Mouse (Mus musculus) heart, embryonic 12.5 days (tissue): ENCODE results near the gene Chtop. TPM values are rescaled to one million over a fixed set of nuclear protein-coding genes. Genes with fewer than 3 reads are reported as not detected.

ENCODE experiments used
- ATAC-seq: fragments of 200-750 bp; cut with Nextera tagmentation; 2 replicates; pipeline ENCODE4 v1.8.0; 2017; ENCODE audit warnings: moderate TSS enrichment, moderate library complexity; ENCODE audit not compliant: insufficient number of reproducible peaks, low FRiP score
- H3K27ac ChIP-seq: fragments of 300-500 bp; sonication (generic); 2 replicates; pipeline ENCODE4 v1.5.1; 2016; ENCODE audit warnings: mild to moderate bottlenecking, moderate library complexity; ENCODE audit not compliant: poor library complexity, severe bottlenecking
- H3K27me3 ChIP-seq: fragments of 300-500 bp; sonication (generic); replicated peaks from 2 replicates; pipeline ENCODE4 v1.6.1; 2016; ENCODE audit warnings: mild to moderate bottlenecking, moderate library complexity
- H3K36me3 ChIP-seq: fragments of 300-500 bp; sonication (generic); 2 replicates; pipeline ENCODE4 v1.6.1; 2016; ENCODE audit warnings: mild to moderate bottlenecking, moderate library complexity
- H3K4me1 ChIP-seq: fragments of 300-500 bp; sonication (generic); replicated peaks from 2 replicates; pipeline ENCODE4 v1.6.1; 2016; ENCODE audit warnings: mild to moderate bottlenecking
- H3K4me2 ChIP-seq: fragments of 300-500 bp; sonication (generic); 2 replicates; pipeline ENCODE4 v1.6.1; 2016; ENCODE audit warnings: mild to moderate bottlenecking, moderate library complexity
- H3K4me3 ChIP-seq: fragments of 300-500 bp; sonication (generic); 2 replicates; pipeline ENCODE4 v1.5.1; 2016; ENCODE audit warnings: mild to moderate bottlenecking
- H3K9ac ChIP-seq: fragments of 300-500 bp; sonication (generic); 2 replicates; pipeline ENCODE4 v1.6.1; 2016; ENCODE audit warnings: mild to moderate bottlenecking, moderate library complexity
- H3K9me3 ChIP-seq: fragments of 300-500 bp; sonication (generic); replicated peaks from 2 replicates; pipeline ENCODE4 v1.6.1; 2016; ENCODE audit warnings: mild to moderate bottlenecking, moderate library complexity
- WGBS: fragments of 180-500 bp; shearing (Covaris S2); methylation state at CpG from one replicate; pipeline ENCODE4 v1.1.7; 2016; 5-methylcytosine and 5-hydroxymethylcytosine counted together
- polyA plus RNA-seq: library from polyadenylated mRNA; unstranded; fragments of >200 nt; fragmentation: Nextera tagmentation; extraction: Ambion mirVana; gene quantifications from 2 replicates; pipeline ENCODE4 v1.2.1, GENCODE M21; 2016

Chtop gene
- polyA plus RNA-seq, 1 experiment from 2014 or later = 113 TPM

DNA sequence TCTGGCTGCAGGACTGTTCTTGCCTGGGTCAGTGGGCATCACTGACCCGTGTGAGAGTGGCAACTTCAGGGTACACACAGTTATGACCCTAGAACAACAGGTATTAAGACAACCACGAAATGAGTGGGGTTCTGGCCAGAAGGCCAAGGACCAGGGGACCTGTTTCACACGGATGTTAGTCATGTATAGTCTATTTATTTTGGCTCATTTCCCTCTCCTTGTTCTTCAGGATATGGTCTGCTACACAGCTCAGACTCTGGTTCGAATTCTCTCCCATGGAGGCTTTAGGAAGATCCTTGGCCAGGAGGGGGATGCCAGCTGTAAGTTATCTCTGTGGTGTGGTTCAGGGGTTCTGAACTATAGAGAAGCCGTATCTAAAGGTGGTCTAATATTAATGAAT, 22.3 kb downstream of the Chtop start:
- Histone ChIP-seq H3K4me3 (no peak overlapping the region), H3K4me1 (peaks cover 10% of the 10 kb centered on the region), H3K9ac (no peak overlapping the region), H3K36me3 (peaks cover 72% of the 10 kb centered on the region), H3K4me2 (no peak overlapping the region), H3K27ac (no peak overlapping the region), H3K27me3 (no peaks in the 10 kb centered on the region), H3K9me3 (no peaks in the 10 kb centered on the region)
- WGBS = 78% methylated on average over 5 of the region's 5 CpGs
- ATAC-seq = no peak

DNA sequence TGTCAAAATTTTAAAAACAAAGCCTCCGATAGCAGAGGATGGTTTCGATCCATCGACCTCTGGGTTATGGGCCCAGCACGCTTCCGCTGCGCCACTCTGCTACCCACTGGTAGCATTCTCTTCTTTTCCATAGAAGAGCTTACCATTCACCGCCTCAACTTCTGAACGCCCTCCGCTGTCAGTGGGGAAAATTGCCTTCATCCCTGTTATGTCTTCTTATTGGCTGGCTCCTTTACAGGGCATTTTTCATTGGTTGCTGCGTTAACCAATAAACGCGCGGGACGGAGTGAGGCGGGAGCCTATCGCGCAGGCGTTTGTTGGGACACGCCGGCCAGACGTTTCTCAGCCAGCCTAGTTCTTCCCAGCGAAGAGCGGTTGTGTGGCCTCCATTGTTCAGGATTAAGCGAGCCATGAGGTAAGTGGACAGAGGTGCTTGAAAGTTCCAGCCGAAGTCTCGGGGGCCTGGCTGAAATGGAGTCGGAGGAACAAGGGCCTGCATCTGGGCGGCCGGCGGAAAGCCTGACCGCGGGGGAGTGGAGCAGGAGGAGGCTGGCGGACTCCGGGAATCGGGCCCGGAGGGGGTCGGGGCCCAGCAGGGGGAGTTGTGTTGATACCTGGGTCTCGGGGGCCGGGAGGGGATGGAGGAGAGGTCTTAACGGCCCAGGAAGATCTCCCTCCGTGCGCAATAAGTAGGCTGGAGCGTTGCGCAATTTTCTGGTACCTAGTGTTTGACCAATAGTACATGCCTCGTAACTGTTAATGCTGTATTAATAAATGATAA, 33.3 kb downstream of the Chtop start, which contains the start of gene Ilf2:
Gene Ilf2, plus strand, starts transcription at position 296 of the 781 bp plus-strand sequence.
- H3K27ac ChIP-seq = peak within 1 kb of the TSS; percentile 94
- H3K9ac ChIP-seq = peak within 1 kb of the TSS; percentile 93
- WGBS = under 1% methylated on average over 45 of the region's 45 CpGs
- H3K4me2 ChIP-seq = peak within 1 kb of the TSS; percentile 76
- H3K36me3 ChIP-seq = peaks cover 31% of the 10 kb centered on the region
- peaks cover 7% of the 10 kb centered on the region; the same call in 1 of the 2 replicates for H3K4me1 ChIP-seq
- peak; percentile 98 for ATAC-seq
- no peaks in the 10 kb centered on the region for H3K9me3 ChIP-seq
- no peaks in the 10 kb centered on the region for H3K27me3 ChIP-seq
- peak within 1 kb of the TSS; percentile 83 for H3K4me3 ChIP-seq

DNA sequence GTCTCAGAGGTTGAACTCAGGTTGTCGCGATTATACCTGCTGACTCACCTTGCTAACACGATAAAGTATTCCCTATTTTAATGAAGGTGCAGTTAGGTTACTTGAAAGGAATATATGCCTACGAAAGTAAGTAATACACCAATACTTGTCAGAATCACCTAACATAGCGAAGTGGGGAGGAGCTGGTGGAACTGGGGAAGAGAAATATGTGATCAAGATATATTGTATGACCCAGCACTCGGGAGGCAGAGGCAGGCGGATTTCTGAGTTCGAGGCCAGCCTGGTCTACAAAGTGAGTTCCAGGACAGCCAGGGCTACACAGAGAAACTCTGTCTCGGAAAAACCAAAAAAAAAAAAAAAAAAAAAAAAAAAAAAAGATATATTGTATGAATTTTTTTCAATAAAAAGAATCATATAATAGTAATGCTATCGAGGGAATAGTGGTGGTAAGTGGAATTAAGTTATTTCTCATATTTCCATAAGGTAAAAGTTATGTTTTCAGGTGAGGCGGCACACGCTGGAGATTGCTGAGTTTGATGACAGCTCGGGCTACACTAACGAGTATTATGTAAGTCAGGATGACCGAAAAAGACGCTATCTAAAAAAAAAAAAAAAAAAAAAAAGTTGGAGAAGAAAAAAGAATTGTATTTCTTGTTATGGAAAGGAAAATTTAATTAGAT, 34.0 kb downstream of the Chtop start:
- WGBS = 39% methylated on average over 16 of the region's 16 CpGs
- peak overlapping the region; percentile 43; the same call in 1 of the 2 replicates for H3K4me2 ChIP-seq
- H3K27ac ChIP-seq = no peak overlapping the region
- H3K9me3 ChIP-seq = no peaks in the 10 kb centered on the region
- ATAC-seq = peak; percentile 20
- peaks cover 7% of the 10 kb centered on the region; the same call in 1 of the 2 replicates for H3K4me1 ChIP-seq
- peaks cover 24% of the 10 kb centered on the region for H3K36me3 ChIP-seq
- H3K9ac ChIP-seq = no peak overlapping the region
- no peaks in the 10 kb centered on the region for H3K27me3 ChIP-seq
- peak overlapping the region; percentile 32 for H3K4me3 ChIP-seq

DNA sequence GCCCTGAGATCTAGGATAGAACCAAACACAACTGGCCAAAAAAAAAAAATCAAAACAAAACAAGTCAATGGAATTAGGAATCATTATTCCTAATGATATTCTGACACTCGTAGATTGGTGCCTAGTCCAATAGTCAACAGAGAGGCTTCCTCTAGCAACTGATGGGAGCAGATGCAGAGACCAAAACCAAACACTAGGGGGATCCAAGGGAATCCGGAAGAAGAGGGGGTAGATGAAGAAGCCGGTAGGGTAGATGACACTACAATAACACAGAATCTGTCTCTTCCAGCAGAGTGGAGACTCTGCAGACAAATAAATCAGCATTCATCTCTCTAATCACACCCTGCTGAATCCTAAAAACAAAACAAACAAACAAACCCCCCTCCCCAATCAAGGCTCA, 37.1 kb downstream of the Chtop start:
- H3K27me3 ChIP-seq = peaks cover 10% of the 10 kb centered on the region
- WGBS = 33% methylated on average over 3 of the region's 3 CpGs
- ATAC-seq = no peak
- no peak overlapping the region for H3K4me3 ChIP-seq
- peaks cover 5% of the 10 kb centered on the region; the same call in 1 of the 2 replicates for H3K4me1 ChIP-seq
- no peaks in the 10 kb centered on the region for H3K9me3 ChIP-seq
- H3K9ac ChIP-seq = no peak overlapping the region
- no peaks in the 10 kb centered on the region for H3K36me3 ChIP-seq
- no peak overlapping the region for H3K27ac ChIP-seq
- no peak overlapping the region for H3K4me2 ChIP-seq

DNA sequence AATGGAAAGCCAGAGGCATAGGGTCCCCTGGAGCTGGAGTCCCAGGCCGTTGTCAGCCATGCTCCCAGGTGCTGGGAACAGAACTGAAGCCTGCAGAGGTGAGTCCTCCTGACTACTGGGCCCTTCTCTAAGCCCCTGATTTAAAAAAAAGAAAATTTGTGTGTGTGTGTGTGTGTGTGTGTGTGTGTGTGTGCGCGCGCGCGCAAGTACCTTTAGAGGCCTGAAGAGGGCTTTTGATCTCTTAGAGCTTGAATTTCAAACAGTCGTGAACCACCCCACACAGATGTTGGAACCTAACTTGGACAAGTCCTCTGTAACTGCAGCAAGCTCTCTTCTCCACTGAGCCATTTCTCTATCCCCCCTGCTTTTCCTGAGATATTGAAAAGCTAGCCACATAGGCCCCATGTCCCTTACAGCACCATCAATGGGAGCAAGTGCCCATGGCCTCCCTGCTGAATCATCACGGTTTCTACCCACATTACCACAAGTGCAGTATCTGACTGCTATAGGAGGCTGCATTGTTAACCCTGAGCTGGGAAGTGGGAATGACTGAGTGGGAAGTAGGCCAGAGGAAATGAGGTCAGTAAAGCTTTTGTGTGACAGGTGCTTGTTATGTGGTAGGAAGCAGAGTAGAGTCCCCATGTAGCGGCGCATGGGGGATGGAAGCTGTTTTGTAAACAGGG, 41.5 kb downstream of the Chtop start:
- no peaks in the 10 kb centered on the region for H3K9me3 ChIP-seq
- H3K4me1 ChIP-seq = peaks cover 17% of the 10 kb centered on the region
- no peak overlapping the region for H3K27ac ChIP-seq
- ATAC-seq = no peak
- no peaks in the 10 kb centered on the region for H3K36me3 ChIP-seq
- no peak overlapping the region for H3K9ac ChIP-seq
- peaks cover 37% of the 10 kb centered on the region for H3K27me3 ChIP-seq
- no peak overlapping the region for H3K4me3 ChIP-seq
- H3K4me2 ChIP-seq = no peak overlapping the region
- WGBS = 88% methylated on average over 10 of the region's 10 CpGs

DNA sequence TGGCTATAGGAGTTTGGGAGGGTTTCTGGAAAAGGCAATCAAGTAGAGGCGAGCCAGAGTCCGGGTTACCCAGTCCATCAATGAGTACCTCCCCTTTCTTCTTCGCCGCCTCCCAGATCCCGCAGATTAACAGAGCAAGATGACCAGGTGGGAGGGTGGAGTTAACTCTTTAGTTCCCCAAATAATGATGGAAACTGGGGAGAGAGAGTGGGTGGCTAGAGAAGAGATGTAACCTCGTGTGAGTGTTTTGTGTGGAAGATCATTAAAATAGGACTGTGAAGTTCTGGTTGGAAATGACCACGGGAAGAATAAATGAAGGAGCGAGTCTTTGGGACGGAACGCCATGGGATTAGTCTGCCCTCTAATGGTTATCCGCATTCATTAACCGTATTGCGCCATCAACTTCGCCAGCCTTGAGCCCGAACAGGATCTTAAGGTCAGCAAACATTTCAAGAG, 43.0 kb downstream of the Chtop start:
- H3K9ac ChIP-seq = peak overlapping the region; percentile 73
- peak overlapping the region; percentile 50 for H3K4me3 ChIP-seq
- H3K9me3 ChIP-seq = no peaks in the 10 kb centered on the region
- H3K4me2 ChIP-seq = peak overlapping the region; percentile 95
- ATAC-seq = peak; percentile 20; the same call in 1 of the 2 replicates
- peaks cover 39% of the 10 kb centered on the region for H3K27me3 ChIP-seq
- H3K36me3 ChIP-seq = no peaks in the 10 kb centered on the region
- H3K4me1 ChIP-seq = peaks cover 23% of the 10 kb centered on the region
- H3K27ac ChIP-seq = no peak overlapping the region
- WGBS = 1% methylated on average over 15 of the region's 15 CpGs

DNA sequence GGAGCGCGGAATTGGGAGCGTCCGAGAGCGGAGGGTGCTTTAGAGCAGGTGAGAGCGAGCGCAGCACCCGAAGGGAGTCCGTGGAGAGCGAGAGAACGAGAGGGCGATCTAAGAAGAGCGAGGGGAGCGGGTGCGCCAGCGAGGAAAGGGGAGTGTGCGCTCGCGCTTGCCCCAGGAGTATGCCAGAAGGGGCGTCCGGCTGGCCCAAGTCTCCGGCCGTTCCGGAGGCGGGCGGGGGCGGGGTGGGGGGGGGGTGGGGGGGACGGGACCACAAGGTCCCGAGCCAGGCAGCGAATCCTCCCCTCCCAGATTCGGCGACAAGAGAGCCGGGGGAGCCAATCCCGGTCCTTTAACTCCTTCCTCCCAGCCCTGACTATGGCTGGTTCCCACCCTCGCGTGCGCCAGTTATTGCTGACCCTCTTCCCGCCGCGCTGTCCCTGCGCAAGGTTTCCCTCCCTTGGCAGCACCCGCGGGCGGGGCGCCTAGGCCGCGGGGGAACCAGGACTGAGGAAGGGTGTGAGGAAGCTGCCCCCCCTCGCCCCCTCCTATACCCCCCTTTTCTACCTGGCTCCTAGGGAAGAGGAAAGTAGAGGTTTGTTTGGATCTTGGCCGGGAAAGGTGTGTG, 43.5 kb downstream of the Chtop start, which contains the start of gene Npr1:
Gene Npr1, minus strand, starts transcription at position 181 of the 625 bp plus-strand sequence.
- Histone ChIP-seq H3K4me1 (peaks cover 23% of the 10 kb centered on the region), H3K4me2 (peak within 1 kb of the TSS; percentile 95), H3K4me3 (peak within 1 kb of the TSS; percentile 50), H3K27me3 (peaks cover 44% of the 10 kb centered on the region), H3K36me3 (no peaks in the 10 kb centered on the region), H3K9ac (peak within 1 kb of the TSS; percentile 73), H3K9me3 (no peaks in the 10 kb centered on the region), H3K27ac (no peak within 1 kb of the TSS; the same call in 1 of the 2 replicates)
- peak; percentile 57 for ATAC-seq
- WGBS = under 1% methylated on average over 29 of the region's 49 CpGs

DNA sequence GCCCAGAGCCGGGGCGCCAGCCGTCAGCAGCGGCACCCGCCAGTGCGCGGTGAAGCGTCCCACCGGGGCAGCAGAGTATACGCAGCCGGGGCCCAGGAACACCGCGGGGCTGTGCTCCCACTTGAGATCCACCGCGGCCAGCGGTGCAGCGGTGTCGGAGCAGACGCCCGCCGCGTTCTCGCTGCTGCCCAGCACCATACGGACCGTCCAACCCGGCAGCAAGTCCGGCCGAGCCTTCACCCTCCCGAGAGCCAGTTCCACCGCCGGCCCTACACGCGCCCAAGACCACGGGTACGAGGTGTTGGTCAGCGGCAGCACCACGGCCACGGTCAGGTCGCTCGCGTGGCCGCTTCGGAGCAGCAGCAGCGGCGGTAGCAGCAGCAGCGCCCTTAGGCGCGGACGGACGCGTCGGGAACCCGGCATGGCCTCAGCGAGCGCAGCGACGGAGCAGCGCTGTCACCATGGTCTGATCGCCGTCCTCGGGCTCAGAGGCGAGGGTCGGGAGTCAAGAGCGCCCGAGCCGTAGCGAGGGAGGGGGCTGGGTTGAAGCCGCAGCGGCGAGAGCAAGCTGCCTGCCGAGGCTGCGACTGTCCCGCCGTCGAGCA, 44.1 kb downstream of the Chtop start:
- H3K9me3 ChIP-seq = no peaks in the 10 kb centered on the region
- H3K4me1 ChIP-seq = peaks cover 23% of the 10 kb centered on the region
- peak overlapping the region; percentile 50 for H3K4me3 ChIP-seq
- 1% methylated on average over 75 of the region's 75 CpGs for WGBS
- peak overlapping the region; percentile 95 for H3K4me2 ChIP-seq
- no peak overlapping the region; the same call in 1 of the 2 replicates for H3K27ac ChIP-seq
- ATAC-seq = peak; percentile 12
- peak overlapping the region; percentile 73 for H3K9ac ChIP-seq
- peaks cover 48% of the 10 kb centered on the region for H3K27me3 ChIP-seq
- no peaks in the 10 kb centered on the region for H3K36me3 ChIP-seq

DNA sequence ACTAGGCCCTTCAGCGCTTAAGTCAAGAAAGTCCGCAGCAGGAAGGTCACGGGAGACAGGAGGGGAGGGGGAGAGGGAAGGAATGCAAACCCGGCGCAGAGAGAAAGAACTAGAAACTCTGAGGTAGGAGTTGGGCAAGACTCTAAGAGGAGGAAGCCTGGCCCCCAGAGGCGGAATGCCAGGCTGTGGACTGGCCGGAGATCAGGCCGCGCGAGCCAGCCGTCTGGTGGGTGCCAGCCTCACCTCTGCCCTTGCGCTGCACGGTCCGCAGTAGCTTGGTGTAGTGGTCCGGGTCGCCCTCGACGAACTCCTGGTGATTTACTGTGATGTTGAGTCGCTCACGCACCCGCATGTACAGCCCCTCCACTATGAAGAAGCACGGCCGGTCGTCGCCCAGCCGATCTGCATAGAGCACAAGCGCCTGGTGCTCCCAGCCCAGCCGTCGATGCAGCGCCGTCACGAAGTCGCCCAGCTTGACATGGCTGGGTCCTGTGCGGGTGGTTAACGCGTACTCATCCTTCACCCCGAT, 44.7 kb downstream of the Chtop start:
- Histone ChIP-seq H3K27me3 (peaks cover 48% of the 10 kb centered on the region), H3K27ac (no peak overlapping the region; the same call in 1 of the 2 replicates), H3K4me1 (peaks cover 23% of the 10 kb centered on the region), H3K36me3 (no peaks in the 10 kb centered on the region), H3K4me2 (peak overlapping the region; percentile 95), H3K4me3 (peak overlapping the region; percentile 50), H3K9ac (peak overlapping the region; percentile 73), H3K9me3 (no peaks in the 10 kb centered on the region)
- ATAC-seq = peak; percentile 23
- WGBS = 11% methylated on average over 37 of the region's 37 CpGs

DNA sequence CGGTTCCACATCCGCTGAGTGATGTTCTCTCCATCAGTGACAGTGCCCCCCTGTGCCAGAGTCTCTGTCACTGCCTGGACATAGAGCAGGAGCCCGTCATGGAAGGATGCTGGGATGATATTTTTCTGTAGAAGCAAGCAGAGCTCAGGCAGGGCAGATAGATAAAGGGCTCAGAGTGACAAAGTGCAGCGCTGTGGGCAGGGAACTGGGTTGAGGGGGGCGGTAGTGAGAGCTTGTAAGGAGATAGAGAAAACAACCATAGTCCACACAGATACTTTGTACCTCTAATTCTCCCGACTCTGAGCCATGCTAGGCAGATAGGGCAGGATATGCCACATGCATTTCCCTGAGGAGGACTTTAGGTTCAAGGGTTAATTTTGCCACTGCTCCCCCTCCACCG, 46.7 kb downstream of the Chtop start:
- WGBS = 12% methylated on average over 7 of the region's 7 CpGs
- H3K27me3 ChIP-seq = peaks cover 38% of the 10 kb centered on the region

More for the DNA sequence above, 46.7 kb downstream of the Chtop start:
- H3K4me2 ChIP-seq = peak overlapping the region; percentile 95
- no peak for ATAC-seq
- H3K9me3 ChIP-seq = no peaks in the 10 kb centered on the region
- H3K36me3 ChIP-seq = no peaks in the 10 kb centered on the region
- no peak overlapping the region for H3K9ac ChIP-seq
- H3K27ac ChIP-seq = no peak overlapping the region
- H3K4me3 ChIP-seq = 0 out of 2 replicates have a peak overlapping the region, but pooled peaks have one; percentile 1
- peaks cover 23% of the 10 kb centered on the region for H3K4me1 ChIP-seq
